Mouse (Mus musculus) embryonic facial prominence, embryonic 14.5 days (tissue): ENCODE data around the gene Bloc1s6. TPM values are rescaled to one million over a fixed set of nuclear protein-coding genes. Genes with fewer than 3 reads are reported as not detected.
A peak's percentile ranks its signal among the peaks of the same experiment; 100 is the strongest.

Experiments
- ATAC-seq: fragments of 200-750 bp; cut with Nextera tagmentation; 2 replicates; pipeline ENCODE4 v1.8.0; 2017; ENCODE audit warnings: low read depth, moderate number of reproducible peaks, moderate TSS enrichment
- DNase-seq: peaks from one replicate; pipeline ENCODE4 v3.0.0-alpha.2; 2015; ENCODE audit warnings: low spot score
- H3K27ac ChIP-seq: fragments of 300-500 bp; sonication (generic); replicated peaks from 2 replicates; pipeline ENCODE4 v1.5.1; 2014; ENCODE audit warnings: low read depth, mild to moderate bottlenecking, low read length, moderate library complexity
- H3K27me3 ChIP-seq: fragments of 300-500 bp; sonication (generic); replicated peaks from 2 replicates; pipeline ENCODE4 v1.6.1; 2014; ENCODE audit warnings: low read length; ENCODE audit not compliant: control insufficient read depth, insufficient read depth
- H3K36me3 ChIP-seq: fragments of 300-500 bp; sonication (generic); 2 replicates; pipeline ENCODE4 v1.6.1; 2014; ENCODE audit warnings: low read length, mixed read lengths; ENCODE audit not compliant: control insufficient read depth, insufficient read depth
- H3K4me1 ChIP-seq: fragments of 300-500 bp; sonication (generic); 2 replicates; pipeline ENCODE4 v1.6.1; 2014; ENCODE audit warnings: antibody characterized with exemption, low read length; ENCODE audit not compliant: control insufficient read depth, insufficient read depth
- H3K4me2 ChIP-seq: fragments of 300-500 bp; sonication (generic); 2 replicates; pipeline ENCODE4 v1.6.1; 2014; ENCODE audit warnings: low read depth, mild to moderate bottlenecking, low read length, moderate library complexity, mixed read lengths
- H3K4me3 ChIP-seq: fragments of 300-500 bp; sonication (generic); 2 replicates; pipeline ENCODE4 v1.5.1; 2014; ENCODE audit warnings: low read depth, mild to moderate bottlenecking, low read length
- H3K9ac ChIP-seq: fragments of 300-500 bp; sonication (generic); 2 replicates; pipeline ENCODE4 v1.6.1; 2014; ENCODE audit warnings: low read depth, mild to moderate bottlenecking, low read length, moderate library complexity, mixed read lengths
- H3K9me3 ChIP-seq: fragments of 300-500 bp; sonication (generic); 2 replicates; pipeline ENCODE4 v1.6.1; 2016; ENCODE audit warnings: low read length; ENCODE audit not compliant: control insufficient read depth
- WGBS: fragments of 180-500 bp; shearing (Covaris S2); extraction: QIAGEN DNeasy Blood & Tissue Kit; methylation state at CpG from one replicate; pipeline ENCODE4 v1.1.7; 2014; 5-methylcytosine and 5-hydroxymethylcytosine counted together
- polyA plus RNA-seq: library from polyadenylated mRNA; unstranded; fragments of >200 nt; fragmentation: Nextera tagmentation; extraction: Ambion mirVana; gene quantifications from 2 replicates; pipeline ENCODE4 v1.2.1, GENCODE M21; 2014

The Bloc1s6 gene
- polyA plus RNA-seq, 1 experiment from 2014 or later, result 41.5 TPM

GRCm38 (mm10) chr2:122746461-122746860, 8.2 kb downstream of the Bloc1s6 start:
- Histone ChIP-seq H3K4me3 (no peak overlapping the region), H3K4me1 (no peaks in the 10 kb centered on the region), H3K27ac (no peak overlapping the region), H3K9ac (no peak overlapping the region), H3K9me3 (no peaks in the 10 kb centered on the region), H3K27me3 (no peaks in the 10 kb centered on the region), H3K4me2 (no peak overlapping the region), H3K36me3 (peaks cover 46% of the 10 kb centered on the region)
- 88% methylated on average over 9 of the region's 9 CpGs for WGBS
- ATAC-seq, result no peak
- no peak for DNase-seq

- H3K9me3 ChIP-seq, result no peaks in the 10 kb centered on the region
- DNase-seq, result peak; percentile 57
- 0 out of 2 replicates have a peak, but pooled peaks cover 2% of the 10 kb centered on the region for H3K4me1 ChIP-seq
- H3K9ac ChIP-seq, result no peak overlapping the region
- no peak overlapping the region for H3K4me2 ChIP-seq
- 0 out of 2 replicates have a peak, but pooled peaks cover 6% of the 10 kb centered on the region for H3K36me3 ChIP-seq
- 17% methylated on average over 7 of the region's 7 CpGs for WGBS
- ATAC-seq, result no peak
- H3K4me3 ChIP-seq, result no peak overlapping the region
- no peak overlapping the region for H3K27ac ChIP-seq
- H3K27me3 ChIP-seq, result no peaks in the 10 kb centered on the region
These were observed 15.5 kb downstream of the Bloc1s6 start for GRCm38 (mm10) chr2:122753739-122754343.

- WGBS, result 85% methylated on average over 1 of the region's 1 CpGs
- no peak overlapping the region for H3K4me3 ChIP-seq
- no peak for ATAC-seq
These were observed 21.5 kb downstream of the Bloc1s6 start for GRCm38 (mm10) chr2:122759791-122760190.

GRCm38 (mm10) chr2:122762991-122763390, 24.7 kb downstream of the Bloc1s6 start:
- WGBS, result 70% methylated on average over 3 of the region's 3 CpGs
- no peak for DNase-seq

More at GRCm38 (mm10) chr2:122759791-122760190, 21.5 kb downstream of the Bloc1s6 start:
- H3K27ac ChIP-seq, result no peak overlapping the region
- no peaks in the 10 kb centered on the region for H3K36me3 ChIP-seq
- H3K9ac ChIP-seq, result no peak overlapping the region
- DNase-seq, result no peak
- no peaks in the 10 kb centered on the region for H3K9me3 ChIP-seq
- H3K4me2 ChIP-seq, result no peak overlapping the region
- 0 out of 2 replicates have a peak, but pooled peaks cover 2% of the 10 kb centered on the region for H3K4me1 ChIP-seq
- H3K27me3 ChIP-seq, result peaks cover 19% of the 10 kb centered on the region

DNA sequence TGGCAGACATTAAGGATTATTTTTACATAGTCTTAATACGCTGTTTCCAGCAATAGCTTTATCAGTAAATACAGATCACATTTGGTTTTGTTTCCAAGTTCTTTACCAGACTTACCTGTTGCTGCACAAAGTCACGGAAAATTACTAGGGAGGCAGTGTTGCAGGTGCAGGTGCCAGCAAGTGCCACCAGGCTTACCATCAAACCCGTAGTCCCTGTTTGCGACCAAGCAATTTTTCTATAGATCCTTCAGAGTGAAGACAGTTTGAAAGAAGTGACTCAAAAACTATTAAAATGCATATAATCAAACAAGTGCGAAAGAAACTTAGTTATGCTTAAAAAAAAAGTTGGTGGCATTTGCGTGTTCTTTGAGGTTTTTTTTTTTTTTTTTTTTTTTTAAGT, 26.2 kb downstream of the Bloc1s6 start:
- 48% methylated on average over 6 of the region's 6 CpGs for WGBS
- Histone ChIP-seq H3K36me3 (no peaks in the 10 kb centered on the region), H3K27ac (no peak overlapping the region), H3K27me3 (peaks cover 40% of the 10 kb centered on the region), H3K4me1 (0 out of 2 replicates have a peak, but pooled peaks cover 3% of the 10 kb centered on the region), H3K4me3 (peak overlapping the region; percentile 48; the same call in 1 of the 2 replicates), H3K9me3 (no peaks in the 10 kb centered on the region), H3K9ac (no peak overlapping the region), H3K4me2 (peak overlapping the region; percentile 87)
- no peak for DNase-seq
- ATAC-seq, result no peak

More at GRCm38 (mm10) chr2:122762991-122763390, 24.7 kb downstream of the Bloc1s6 start:
- Histone ChIP-seq H3K4me2 (no peak overlapping the region), H3K36me3 (no peaks in the 10 kb centered on the region), H3K27ac (no peak overlapping the region), H3K9ac (no peak overlapping the region), H3K4me1 (0 out of 2 replicates have a peak, but pooled peaks cover 3% of the 10 kb centered on the region), H3K27me3 (peaks cover 40% of the 10 kb centered on the region), H3K4me3 (no peak overlapping the region), H3K9me3 (no peaks in the 10 kb centered on the region)
- ATAC-seq, result no peak

DNA sequence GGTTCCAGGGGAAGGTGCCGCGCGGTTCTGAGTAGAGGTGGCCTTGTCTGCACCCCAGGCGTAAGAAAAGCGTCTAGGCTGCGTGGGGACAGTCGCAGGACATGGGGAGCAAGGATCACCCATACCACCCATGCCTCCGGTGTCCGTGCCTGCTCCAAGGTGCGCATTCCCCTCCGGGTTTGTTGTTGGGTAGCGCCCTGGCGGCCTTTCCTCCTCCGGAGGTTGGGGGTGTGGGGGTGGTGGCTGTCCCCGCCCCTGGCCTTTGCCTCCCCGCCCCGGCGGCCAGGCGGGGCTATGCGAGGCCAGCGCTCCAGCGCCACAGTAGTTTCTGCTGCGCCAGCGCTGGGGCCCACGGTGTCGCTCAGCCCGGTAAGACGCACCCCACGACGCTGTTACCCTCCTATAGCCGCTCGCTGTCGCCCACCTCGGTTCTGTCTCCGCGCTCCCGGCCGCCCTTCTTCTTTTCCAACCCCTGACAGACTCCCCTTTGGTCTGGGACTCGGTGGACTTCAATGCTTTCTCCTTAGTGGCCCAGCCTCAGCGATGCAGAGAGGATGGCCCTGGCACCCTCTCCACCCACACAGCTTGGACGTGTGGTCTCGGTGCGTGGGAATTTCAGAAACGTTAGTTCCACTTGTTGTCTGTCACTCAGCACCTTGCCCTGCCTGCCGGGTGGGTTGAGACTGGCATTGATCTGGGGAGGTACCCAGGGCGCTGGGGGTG, 26.9 kb downstream of the Bloc1s6 start, which contains the start of gene Sqor:
Gene Sqor, plus strand, starts transcription at position 167 of the 723 bp plus-strand sequence.
- Histone ChIP-seq H3K36me3 (no peaks in the 10 kb centered on the region), H3K4me1 (0 out of 2 replicates have a peak, but pooled peaks cover 3% of the 10 kb centered on the region), H3K9me3 (no peaks in the 10 kb centered on the region), H3K9ac (peak within 1 kb of the TSS; percentile 63), H3K4me3 (peak within 1 kb of the TSS; percentile 48), H3K27ac (no peak within 1 kb of the TSS), H3K27me3 (peaks cover 40% of the 10 kb centered on the region), H3K4me2 (peak within 1 kb of the TSS; percentile 87)
- 0% methylated on average over 34 of the region's 46 CpGs for WGBS
- DNase-seq (peak; percentile 35), ATAC-seq (peak; percentile 60; the same call in 1 of the 2 replicates)

DNA sequence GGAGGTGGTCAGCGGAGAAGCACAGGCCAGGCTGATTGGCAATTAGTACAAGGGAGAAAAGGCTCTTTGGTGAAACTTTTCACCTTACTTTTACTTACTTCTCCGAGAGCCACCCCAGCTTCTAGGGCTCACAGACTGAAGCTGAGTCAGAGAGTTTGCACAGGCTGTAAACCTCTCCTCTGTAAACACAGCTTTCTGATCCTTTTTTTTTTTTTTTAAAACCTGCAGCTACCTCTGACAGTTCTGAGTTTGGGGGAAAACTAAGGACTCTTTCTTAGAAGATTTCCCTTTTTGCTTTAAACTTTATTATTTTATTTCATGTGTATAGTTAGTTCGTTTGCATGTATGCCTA, 27.5 kb downstream of the Bloc1s6 start:
- ATAC-seq, result no peak
- no peak for DNase-seq
- no peaks in the 10 kb centered on the region for H3K9me3 ChIP-seq
- H3K4me3 ChIP-seq, result peak overlapping the region; percentile 48
- H3K36me3 ChIP-seq, result no peaks in the 10 kb centered on the region
- H3K27ac ChIP-seq, result no peak overlapping the region
- H3K4me1 ChIP-seq, result 0 out of 2 replicates have a peak, but pooled peaks cover 3% of the 10 kb centered on the region
- peak overlapping the region; percentile 87 for H3K4me2 ChIP-seq
- peak overlapping the region; percentile 63 for H3K9ac ChIP-seq
- peaks cover 40% of the 10 kb centered on the region for H3K27me3 ChIP-seq
- 34% methylated on average over 3 of the region's 3 CpGs for WGBS

- ATAC-seq, result no peak
- Histone ChIP-seq H3K36me3 (no peaks in the 10 kb centered on the region), H3K4me2 (no peak overlapping the region), H3K9ac (no peak overlapping the region), H3K27ac (no peak overlapping the region), H3K4me1 (no peaks in the 10 kb centered on the region), H3K4me3 (no peak overlapping the region), H3K9me3 (no peaks in the 10 kb centered on the region), H3K27me3 (peaks cover 11% of the 10 kb centered on the region)
- DNase-seq, result no peak
- WGBS, result 79% methylated on average over 2 of the region's 2 CpGs
These were observed 32.7 kb downstream of the Bloc1s6 start for GRCm38 (mm10) chr2:122771002-122771401.
